Mouse (Mus musculus) brain, adult 2 months (tissue): ENCODE measurements around the gene Zfp541.

Experiments
- DNase-seq: peaks from one replicate; pipeline ENCODE4 v3.0.0; 2011; ENCODE audit warnings: low read depth, low spot score

Zfp541 gene

DNA sequence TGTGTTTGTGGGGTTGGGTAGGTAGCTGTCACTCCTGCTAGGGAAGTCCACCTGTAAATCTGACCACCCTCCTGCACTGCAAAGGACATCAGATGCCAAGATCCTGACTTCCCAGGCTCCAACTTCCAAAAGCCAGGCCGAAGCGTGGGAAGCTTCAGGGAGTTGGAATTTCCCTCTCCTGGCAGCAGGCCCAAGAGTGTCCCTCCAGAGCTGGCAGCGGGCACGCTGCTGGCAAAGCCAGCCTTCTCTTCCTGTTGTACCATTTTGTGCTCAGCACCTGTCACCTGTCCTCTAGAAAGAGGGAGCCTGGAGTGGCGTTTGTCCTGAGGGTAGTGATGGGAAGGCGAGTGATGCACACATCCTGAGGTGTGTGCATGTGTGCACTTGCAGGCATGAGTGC, 66.7 kb downstream of the Zfp541 start:
- DNase-seq = peak; percentile 96

- no peak for DNase-seq
Observed at GRCm38 (mm10) chr7:16128899-16129298, 67.3 kb downstream of the Zfp541 start.

DNA sequence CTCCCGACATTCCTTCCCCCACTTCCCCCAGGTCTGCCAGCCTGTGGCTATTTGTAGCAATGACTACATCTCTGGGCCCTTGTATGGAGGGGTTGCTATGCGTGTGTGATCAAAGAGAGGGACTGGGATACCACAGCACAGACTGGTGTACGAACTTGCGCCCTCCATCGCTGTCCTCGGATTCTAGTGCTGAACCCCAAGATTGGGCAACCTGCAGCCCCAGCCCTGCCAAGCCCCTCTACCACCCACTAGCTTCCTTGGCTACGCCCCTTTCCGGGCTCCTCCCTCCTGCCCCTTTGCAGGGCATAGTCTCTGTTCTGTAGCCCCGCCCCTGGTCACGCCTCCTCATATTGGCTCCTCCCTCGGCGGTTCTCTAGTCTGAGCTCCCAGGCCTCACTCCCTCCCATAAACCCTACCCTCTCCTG, 67.8 kb downstream of the Zfp541 start, which contains the start of gene Slc8a2:
TSS of gene Slc8a2 (plus strand) at position 406 of the 425 bp plus-strand sequence.
- DNase-seq = peak; percentile 97

DNA sequence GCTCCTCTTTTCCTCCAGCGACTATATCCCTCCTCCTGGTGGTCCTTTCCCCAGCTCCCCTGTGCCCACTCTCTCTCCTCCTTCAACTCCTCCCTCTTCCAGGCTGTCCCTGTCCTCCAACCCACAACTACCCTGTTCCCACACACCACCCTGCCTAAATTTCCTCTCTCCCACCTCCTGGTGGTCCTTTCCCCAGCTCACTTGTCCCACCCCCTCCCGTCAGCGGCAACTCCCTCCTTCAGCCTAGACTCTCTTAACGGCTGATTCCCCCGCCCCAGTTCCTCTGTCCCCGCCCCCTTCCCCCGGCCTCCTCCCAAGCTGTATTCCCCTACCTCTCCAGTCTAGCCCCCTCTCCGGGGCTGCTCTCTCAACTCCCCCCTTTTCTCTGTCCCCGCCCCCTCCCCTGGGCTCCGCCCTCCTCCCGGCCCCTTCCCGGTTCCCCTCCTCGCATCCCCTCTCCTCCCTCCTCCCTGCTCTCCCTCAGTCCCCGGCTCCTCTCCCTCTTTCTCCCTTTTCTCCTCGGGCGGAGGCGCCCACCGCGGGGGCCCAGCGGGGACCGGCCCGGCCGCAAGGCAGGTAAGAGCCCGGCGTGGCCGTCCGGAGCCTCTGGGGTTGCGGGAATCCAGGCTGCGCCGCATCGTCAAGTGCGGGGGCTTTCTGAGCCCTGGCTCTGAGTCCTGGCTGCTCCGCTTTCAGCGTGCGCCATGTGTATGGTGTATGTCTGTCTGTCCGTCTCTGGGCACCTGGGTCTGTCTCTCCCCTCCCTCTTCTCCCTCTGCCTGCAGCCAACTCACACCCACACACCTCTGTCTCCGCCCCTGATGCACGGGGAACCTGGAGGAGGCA, 68.5 kb downstream of the Zfp541 start:
- DNase-seq = peak; percentile 91

DNA sequence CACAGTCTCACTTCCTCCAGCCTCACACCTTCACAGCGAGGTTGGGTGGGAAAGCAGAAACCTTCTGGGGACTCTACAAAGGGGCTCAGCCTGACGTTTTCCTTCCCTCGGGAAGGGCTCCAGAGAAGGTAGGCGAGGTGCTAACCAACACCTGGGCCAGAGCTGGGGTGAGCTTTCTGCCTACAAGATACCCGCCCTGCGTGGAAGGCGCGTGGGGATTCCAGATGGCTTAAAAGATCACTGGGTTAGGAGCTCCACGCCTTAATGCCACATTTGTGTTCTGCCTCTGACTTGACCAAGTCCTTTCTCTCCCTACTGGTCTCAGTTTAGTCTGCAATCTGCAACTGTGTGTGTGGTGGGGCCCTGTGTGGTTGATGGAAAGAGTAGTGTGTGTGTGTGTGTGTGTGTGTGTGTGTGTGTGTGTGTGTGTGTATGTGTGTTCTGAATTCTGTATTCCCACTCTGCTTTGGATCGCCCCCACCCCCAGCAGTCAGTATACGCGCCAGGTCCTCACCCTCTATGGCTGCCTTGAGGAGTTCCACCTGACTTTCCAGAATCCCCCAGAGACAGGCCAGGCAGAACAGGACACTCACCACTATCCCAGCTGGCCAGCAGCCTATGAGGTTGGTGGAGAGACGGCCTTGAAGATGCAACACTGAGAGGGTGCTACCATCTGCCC, 69.5 kb downstream of the Zfp541 start:
- DNase-seq = peak; percentile 78

DNA sequence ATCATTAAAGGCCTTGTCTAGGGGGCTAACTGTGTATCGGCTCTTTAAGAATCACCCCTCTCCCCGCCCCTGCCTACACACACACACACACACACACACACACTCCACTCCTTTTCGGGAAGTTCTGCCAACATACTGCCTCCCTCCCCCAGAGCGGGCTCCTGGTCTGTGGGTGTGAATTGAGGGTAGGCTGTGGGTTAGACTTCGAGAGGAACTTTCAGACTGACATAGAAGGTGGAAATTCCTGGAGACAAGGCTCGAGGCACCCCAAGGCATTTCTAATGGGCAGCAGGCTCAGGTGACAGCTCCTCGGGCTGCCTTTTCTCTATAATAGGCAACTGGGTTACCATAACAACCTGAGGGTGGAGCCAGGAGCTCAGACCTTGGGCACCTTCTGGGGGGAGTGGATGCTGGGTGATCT, 70.6 kb downstream of the Zfp541 start:
- peak; percentile 82 for DNase-seq

GRCm38 (mm10) chr7:16132926-16133325, 71.3 kb downstream of the Zfp541 start:
- DNase-seq = no peak

- DNase-seq = no peak
Observed at GRCm38 (mm10) chr7:16133691-16134090, 72.1 kb downstream of the Zfp541 start.

DNA sequence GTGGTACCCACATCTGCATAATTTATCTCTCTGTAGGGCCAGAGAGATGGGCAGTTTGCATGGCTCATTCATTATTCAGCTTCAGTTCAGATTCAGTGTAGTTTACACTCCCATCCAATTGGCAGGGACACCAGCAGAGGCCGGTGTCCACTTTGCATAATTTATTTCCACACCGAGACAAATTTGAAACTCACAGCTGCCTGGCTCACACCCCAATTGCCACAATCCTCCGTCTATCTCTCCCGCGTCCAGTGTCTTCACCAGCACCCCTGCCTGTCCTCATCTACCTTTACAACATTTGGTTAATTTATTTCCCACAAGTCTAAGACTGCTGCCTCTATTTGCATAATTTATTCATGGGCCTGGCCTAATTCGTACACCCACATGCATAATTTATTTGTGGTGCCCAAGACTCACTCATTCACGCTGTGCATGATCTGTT, 73.4 kb downstream of the Zfp541 start:
- DNase-seq = peak; percentile 53
